Mouse (Mus musculus) kidney, adult 11 months (tissue): ENCODE measurements around the gene Olfr170.
"Not testable (repeated sequence)": the region's sequence is repeated elsewhere in the genome, so short reads cannot be mapped to it uniquely, and the experiment has no call there.

Experiments
- DNase-seq: peaks from one replicate; pipeline ENCODE4 v3.0.0; 2022

The Olfr170 gene

DNA sequence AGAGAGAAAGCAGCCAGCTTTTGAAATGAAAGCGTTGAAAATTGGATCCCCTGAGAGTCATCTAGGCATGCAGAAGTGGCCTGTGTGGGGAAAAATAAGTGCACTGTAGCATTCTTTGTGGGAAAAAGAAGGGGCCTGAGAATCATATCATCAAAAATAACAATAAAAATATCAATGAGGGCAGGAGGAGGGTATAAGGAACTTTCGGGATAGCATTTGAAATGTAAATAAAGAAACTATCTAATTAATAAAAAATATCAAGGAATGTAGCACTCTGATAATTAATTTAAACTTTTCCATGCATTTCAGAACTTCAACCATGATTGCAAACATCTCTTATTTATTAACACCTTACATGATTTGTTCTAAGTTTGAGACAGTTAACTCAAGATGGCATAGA, at the start of gene Olfr170:
Gene Olfr170, minus strand, starts transcription at position 101 of the 400 bp plus-strand sequence.
- not testable (repeated sequence) for DNase-seq

DNA sequence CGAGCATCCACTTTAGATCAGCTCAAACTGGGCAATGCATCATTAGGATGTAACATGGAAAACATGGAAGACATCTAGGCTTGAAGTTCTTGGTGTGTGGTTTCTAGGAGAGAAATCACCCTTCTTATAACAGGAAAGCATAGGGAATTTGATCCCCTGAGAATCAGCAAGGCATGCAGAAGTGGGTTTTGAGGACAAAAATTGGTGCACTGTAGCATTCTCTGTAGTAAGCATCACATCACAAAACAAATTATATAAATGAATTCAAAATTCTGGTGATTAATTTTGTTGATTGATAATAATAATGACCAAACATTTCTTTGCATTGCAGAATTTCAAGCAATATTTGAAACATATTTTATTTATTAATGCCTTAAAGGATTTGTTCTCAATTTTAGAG, 18.1 kb upstream of the Olfr170 start, which contains the start of gene Olfr171:
Gene Olfr171, minus strand, starts transcription at position 101 of the 400 bp plus-strand sequence.
- no peak for DNase-seq

DNA sequence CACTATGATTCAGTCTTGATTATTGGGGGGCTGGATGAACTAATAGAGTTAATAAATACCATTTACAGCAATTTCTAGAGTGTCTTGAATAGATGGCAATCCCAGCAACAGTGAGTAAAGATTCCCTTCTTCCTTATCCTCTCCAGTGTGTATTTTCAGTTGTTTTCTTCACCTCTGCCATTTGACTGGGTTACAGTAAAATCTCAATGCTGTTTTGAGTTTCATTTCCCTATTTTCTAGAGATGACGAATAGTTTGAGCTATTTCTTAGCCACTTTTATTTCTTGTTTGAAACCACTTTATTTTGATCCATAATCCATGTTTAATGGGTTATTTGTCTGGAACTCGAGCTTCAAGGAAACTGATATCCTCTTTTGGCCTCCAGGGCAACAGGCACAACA, 8.5 kb downstream of the Olfr170 start:
- DNase-seq, result no peak

DNA sequence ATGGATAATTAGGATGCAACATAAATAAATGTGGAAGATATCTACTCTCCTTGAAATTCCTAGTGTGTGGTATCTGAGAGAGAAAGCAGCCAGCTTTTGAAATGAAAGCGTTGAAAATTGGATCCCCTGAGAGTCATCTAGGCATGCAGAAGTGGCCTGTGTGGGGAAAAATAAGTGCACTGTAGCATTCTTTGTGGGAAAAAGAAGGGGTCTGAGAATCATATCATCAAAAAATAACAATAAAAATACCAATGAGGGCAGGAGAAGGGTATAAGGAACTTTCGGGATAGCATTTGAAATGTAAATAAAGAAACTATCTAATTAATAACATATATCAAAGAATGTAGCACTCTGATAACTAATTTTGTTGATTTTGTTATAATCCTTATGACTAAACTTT, 40.0 kb downstream of the Olfr170 start, which contains the start of gene Olfr169:
Gene Olfr169, minus strand, starts transcription at position 101 of the 400 bp plus-strand sequence.
- DNase-seq, result not testable (repeated sequence)
